Mouse (Mus musculus) stomach, postnatal 0 days (tissue): ENCODE measurements around the gene Gm3893. TPM values are rescaled to one million over a fixed set of nuclear protein-coding genes. Genes with fewer than 3 reads are reported as not detected.
"Not testable (repeated sequence)": the region's sequence is repeated elsewhere in the genome, so short reads cannot be mapped to it uniquely, and the experiment has no call there.

Source experiments
- ATAC-seq: fragments of 200-750 bp; cut with Nextera tagmentation; 2 replicates; pipeline ENCODE4 v1.8.0; 2017; ENCODE audit not compliant: low FRiP score, low TSS enrichment
- DNase-seq: peaks from one replicate; pipeline ENCODE4 v3.0.0-alpha.2; 2016; ENCODE audit warnings: low spot score
- H3K27ac ChIP-seq: fragments of 300-500 bp; sonication (generic); replicated peaks from 2 replicates; pipeline ENCODE4 v1.5.1; 2014; ENCODE audit warnings: mild to moderate bottlenecking, control low read depth
- H3K27me3 ChIP-seq: fragments of 300-500 bp; sonication (generic); 2 replicates; pipeline ENCODE4 v1.6.1; 2014; ENCODE audit warnings: low read length; ENCODE audit not compliant: control insufficient read depth, insufficient read depth
- H3K36me3 ChIP-seq: fragments of 300-500 bp; sonication (generic); 2 replicates; pipeline ENCODE4 v1.6.1; 2014; ENCODE audit warnings: low read length, mixed read lengths; ENCODE audit not compliant: control insufficient read depth, insufficient read depth
- H3K4me1 ChIP-seq: fragments of 300-500 bp; sonication (generic); replicated peaks from 2 replicates; pipeline ENCODE4 v1.6.1; 2014; ENCODE audit warnings: antibody characterized with exemption; ENCODE audit not compliant: control insufficient read depth, insufficient read depth
- H3K4me2 ChIP-seq: fragments of 300-500 bp; sonication (generic); replicated peaks from 2 replicates; pipeline ENCODE4 v1.6.1; 2014; ENCODE audit warnings: low read depth, mild to moderate bottlenecking, control low read depth, moderate library complexity
- H3K4me3 ChIP-seq: fragments of 300-500 bp; sonication (generic); 2 replicates; pipeline ENCODE4 v1.5.1; 2014; ENCODE audit warnings: low read depth, low read length, control low read depth
- H3K9ac ChIP-seq: fragments of 300-500 bp; sonication (generic); 2 replicates; pipeline ENCODE4 v1.6.1; 2014; ENCODE audit warnings: mild to moderate bottlenecking, low read length, control low read depth, mixed read lengths
- H3K9me3 ChIP-seq: fragments of 300-500 bp; sonication (generic); 2 replicates; pipeline ENCODE4 v1.6.1; 2016; ENCODE audit warnings: low read length; ENCODE audit not compliant: control insufficient read depth
- WGBS: fragments of 180-500 bp; shearing (Covaris S2); extraction: QIAGEN DNeasy Blood & Tissue Kit; methylation state at CpG from one replicate; pipeline ENCODE4 v1.1.7; 2014; 5-methylcytosine and 5-hydroxymethylcytosine counted together
- polyA plus RNA-seq: library from polyadenylated mRNA; unstranded; fragments of >200 nt; fragmentation: Nextera tagmentation; extraction: Ambion mirVana; gene quantifications from 2 replicates; pipeline ENCODE4 v1.2.1, GENCODE M21; 2015

The Gm3893 gene
- not detected in 2 replicates for polyA plus RNA-seq

DNA sequence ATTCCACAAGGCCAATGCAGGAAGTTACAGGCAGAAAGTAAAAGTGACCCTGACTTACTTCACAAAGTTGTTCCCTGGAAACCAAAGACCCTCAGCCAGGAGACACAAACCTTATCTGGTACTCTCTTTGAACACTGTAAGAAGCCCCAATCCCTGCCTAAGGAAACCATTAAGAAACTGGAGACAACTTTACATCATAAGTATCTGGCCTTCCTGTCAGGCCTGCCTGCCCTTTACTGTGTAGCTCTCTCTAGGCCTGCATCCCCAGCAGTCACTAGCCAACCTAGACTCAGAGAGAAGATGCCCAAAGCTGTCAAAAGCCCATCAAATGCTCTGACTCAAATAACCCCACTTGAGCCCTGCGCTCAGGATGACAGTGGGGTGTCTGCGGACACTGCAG is at the start of gene Gm3893:
Gene Gm3893, plus strand, starts transcription at position 301 of the 400 bp plus-strand sequence.
- not testable (repeated sequence) for H3K4me1 ChIP-seq, H3K9ac ChIP-seq, DNase-seq, H3K9me3 ChIP-seq, H3K27ac ChIP-seq, H3K27me3 ChIP-seq, H3K4me2 ChIP-seq, H3K4me3 ChIP-seq, ATAC-seq, H3K36me3 ChIP-seq
- WGBS, result no CpG with 5 or more reads among the region's 2 CpGs

- not testable (repeated sequence) for H3K27me3 ChIP-seq, H3K9ac ChIP-seq, DNase-seq, H3K36me3 ChIP-seq, H3K4me1 ChIP-seq, H3K9me3 ChIP-seq, H3K27ac ChIP-seq, H3K4me2 ChIP-seq, ATAC-seq, H3K4me3 ChIP-seq
- WGBS, result no CpG with 5 or more reads among the region's 5 CpGs
Observed at GRCm38 (mm10) chr4:42114517-42114916, 23.5 kb downstream of the Gm3893 start, which contains the start of gene Gm13304. TSS of gene Gm13304 (plus strand) at chr4:42114817.

Other genes starting within 250 kb of the Gm3893 start
- 11.1 and 17.8 TPM in 2 replicates for gene Gm21541, start 187.6 kb upstream of the Gm3893 start, polyA plus RNA-seq
- 2.0 and 2.3 TPM in 2 replicates for gene Gm20878, start 149.6 kb upstream of the Gm3893 start, polyA plus RNA-seq
- gene Fam205a4, start 125.1 kb upstream of the Gm3893 start, polyA plus RNA-seq, result 0.06 and 0.08 TPM in 2 replicates
- gene Gm21093, start 56.5 kb upstream of the Gm3893 start, polyA plus RNA-seq, result 0.10 TPM in 1 of 2 replicates, not detected in the other
- gene Gm13304, start 23.6 kb downstream of the Gm3893 start, polyA plus RNA-seq, result 10.0 TPM in 1 of 2 replicates, not detected in the other
- not detected in 2 replicates for gene Gm13306, start 62.2 kb downstream of the Gm3893 start, polyA plus RNA-seq
- 0.39 TPM in 1 of 2 replicates, not detected in the other for gene Gm13305, start 77.4 kb downstream of the Gm3893 start, polyA plus RNA-seq
- not detected in 2 replicates for gene Gm10600, start 149.4 kb downstream of the Gm3893 start, polyA plus RNA-seq
- 0.42 TPM in 1 of 2 replicates, not detected in the other for gene Ccl21b, start 164.6 kb downstream of the Gm3893 start, polyA plus RNA-seq
- gene Gm21953, start 203.1 kb downstream of the Gm3893 start, polyA plus RNA-seq, result not detected in 2 replicates
- not detected in 2 replicates for gene Fam205a3, start 227.1 kb downstream of the Gm3893 start, polyA plus RNA-seq